Mouse (Mus musculus) brain, embryonic 14.5 days (tissue): ENCODE results near the gene Dbndd1.

Experiments
- CTCF ChIP-seq: fragments of 200-500 bp; IDR thresholded peaks from 2 replicates; pipeline ENCODE4 v1.5.1; 2012; ENCODE audit warnings: inconsistent platforms, mild to moderate bottlenecking, moderate library complexity, borderline replicate concordance; ENCODE audit not compliant: insufficient read depth, insufficient read length; ENCODE audit errors: extremely low read depth
- POLR2A ChIP-seq: fragments of 200-500 bp; IDR thresholded peaks from 2 replicates; pipeline ENCODE4 v1.6.1; 2012; ENCODE audit warnings: mild to moderate bottlenecking, inconsistent platforms, borderline replicate concordance; ENCODE audit not compliant: poor library complexity, insufficient read depth, insufficient read length, severe bottlenecking; ENCODE audit errors: extremely low read depth

GRCm38 (mm10) chr8:123510819-123511218 is 4.4 kb downstream of the Dbndd1 start:
- TF ChIP-seq POLR2A (no peak), CTCF (no peak)
